Mouse (Mus musculus) right cerebral cortex, postnatal 25 days (tissue): ENCODE measurements around the gene Mapkapk3.

ENCODE experiments used
- DNase-seq: peaks from one replicate; pipeline ENCODE4 v3.0.0; 2022

The Mapkapk3 gene

DNA sequence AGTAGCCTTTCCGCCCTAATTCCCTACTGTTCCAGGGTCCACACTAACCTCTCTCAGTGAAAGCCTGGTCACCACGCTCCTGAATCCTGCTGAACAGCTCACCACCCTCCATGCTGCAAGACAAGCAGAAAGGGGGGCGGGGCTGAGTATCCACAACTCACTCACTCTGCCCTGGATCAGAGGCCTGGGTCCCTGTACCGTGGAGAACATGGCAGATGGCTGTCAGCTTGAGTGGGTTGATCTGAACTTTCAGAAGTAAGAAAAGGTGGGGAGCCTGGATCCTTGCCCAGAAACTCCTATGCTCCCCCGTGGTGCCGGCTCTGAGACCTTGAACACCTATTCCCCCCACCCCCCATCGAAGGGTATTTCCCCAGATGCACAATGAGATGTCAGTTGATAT, 27.3 kb downstream of the Mapkapk3 start:
- DNase-seq: no peak

DNA sequence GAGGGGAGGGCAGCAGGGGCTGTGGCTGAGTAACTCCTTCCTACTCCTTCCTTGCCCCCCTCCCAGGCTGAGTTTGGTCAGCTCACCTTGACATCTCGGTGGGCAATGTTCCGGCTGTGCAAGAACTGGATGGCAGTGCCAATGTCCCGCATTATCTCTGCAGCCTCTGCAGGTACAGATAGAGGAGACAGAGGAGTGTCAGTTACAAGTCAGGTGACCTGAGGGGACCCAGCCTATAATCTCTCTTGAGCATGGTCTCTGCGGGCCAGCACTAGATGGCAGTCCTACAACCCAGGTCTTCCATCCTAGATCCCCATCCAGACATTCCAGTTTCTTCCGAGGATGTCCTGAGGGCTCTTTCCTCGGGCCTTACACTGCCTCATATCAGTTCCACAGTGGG, 27.9 kb downstream of the Mapkapk3 start:
- DNase-seq: no peak

GRCm38 (mm10) chr9:107260836-107261235, 28.8 kb downstream of the Mapkapk3 start:
- no peak for DNase-seq

GRCm38 (mm10) chr9:107260429-107260828, 29.2 kb downstream of the Mapkapk3 start:
- no peak for DNase-seq

- DNase-seq: peak; percentile 72
These were observed 30.1 kb downstream of the Mapkapk3 start for GRCm38 (mm10) chr9:107259571-107259970.

DNA sequence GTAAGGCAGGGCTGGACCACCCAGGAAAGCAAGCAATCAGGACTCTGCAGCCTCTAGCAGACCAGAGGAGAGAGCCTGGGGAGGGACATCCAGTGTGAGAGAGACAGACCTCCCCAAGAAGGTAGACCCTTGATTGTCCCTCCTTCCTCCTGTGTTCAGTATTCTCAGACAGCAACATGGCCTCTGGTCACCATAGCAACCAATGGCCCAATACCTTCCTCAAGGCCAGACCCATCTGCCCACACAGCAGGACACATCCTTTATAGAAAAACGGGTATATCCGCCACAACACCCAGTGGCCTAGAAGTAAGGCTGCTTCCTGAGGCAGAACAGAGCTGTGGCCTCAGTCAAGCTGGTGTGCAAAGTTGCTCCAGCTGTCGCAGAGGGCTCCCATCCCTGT, 34.1 kb downstream of the Mapkapk3 start:
- no peak for DNase-seq

DNA sequence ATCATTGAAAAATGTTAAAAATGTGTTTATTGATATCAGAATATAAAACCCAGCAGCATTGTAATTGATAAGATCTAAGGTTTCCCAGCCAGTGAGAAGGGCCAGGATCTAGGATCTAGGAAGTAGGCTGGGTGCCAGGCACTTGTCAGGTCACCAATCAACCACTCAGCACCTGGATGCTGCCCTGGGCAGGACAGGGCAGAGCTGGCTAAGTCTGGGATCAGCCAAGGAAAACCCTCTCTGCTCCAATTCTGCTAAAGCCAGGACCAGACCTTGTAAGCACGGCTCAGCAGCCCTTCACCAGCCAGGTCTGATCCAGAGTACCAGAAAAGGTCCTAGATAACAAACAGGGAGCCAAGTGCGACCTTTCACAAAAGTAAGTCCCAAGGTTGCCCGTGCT, 34.8 kb downstream of the Mapkapk3 start:
- no peak for DNase-seq

DNA sequence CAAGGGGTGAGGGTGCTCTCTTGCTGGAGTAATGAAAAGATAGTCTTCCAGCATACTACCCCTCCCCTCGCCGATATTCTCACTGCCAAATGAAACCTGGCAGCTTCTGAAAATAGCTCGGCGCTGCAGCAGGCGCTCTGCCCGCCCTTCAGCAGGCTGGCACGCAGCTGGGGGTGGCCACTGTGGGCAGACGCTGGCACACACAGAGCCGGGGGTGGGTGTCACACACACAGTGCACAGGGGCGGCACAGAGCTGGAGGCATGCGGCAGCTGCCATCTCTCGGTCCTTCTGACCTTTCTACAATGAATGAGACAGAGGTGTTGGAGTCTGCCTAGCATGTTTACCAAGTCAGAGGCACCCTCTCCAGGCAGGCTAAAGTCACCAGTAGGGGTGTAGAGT, 35.2 kb downstream of the Mapkapk3 start:
- DNase-seq: peak; percentile 85

- peak; percentile 73 for DNase-seq
These were observed 37.5 kb downstream of the Mapkapk3 start for GRCm38 (mm10) chr9:107252164-107252563.

DNA sequence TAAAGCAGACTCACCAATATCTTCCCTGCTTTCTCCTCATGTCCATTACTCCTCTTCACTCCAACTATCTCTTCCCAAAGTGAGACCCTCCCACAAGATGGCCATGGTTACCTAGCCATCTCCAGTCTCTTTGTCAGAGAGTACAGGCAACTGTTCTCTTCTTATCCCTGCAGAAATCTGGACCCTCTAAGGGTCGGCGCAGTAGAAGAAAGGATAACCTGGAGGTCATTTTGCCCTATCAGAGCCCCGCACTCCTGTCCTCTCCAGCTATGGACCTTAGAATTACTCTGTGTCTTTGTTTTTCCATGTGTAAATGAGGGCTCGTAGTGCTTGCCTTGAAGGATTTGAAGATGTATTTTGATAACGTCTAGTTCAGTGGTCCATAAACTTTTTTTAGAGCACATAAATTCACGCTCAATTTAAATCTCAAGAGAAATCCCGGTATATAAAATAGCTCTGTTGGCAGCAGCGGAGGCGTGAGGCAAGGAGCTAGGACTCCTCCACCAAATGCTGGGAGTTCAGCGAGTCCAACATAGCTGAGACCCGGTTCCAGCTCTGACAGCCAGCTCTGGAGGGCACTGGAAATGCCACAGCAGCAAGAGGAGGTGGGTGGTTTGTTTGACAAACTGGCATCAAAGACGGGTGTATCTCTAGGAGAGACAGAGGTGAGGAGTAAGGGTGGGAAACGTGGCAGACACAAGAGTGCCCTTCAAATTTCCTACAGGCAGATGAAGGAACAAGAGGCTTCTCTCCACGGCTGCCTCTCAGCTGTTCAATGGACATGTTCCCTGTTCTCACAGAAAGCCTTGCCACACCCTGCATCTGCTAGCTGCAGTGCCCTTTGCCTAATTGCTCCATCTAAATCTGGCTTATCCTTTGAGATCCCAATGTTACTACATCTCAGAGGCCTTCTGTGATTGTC, 39.0 kb downstream of the Mapkapk3 start:
- DNase-seq: peak; percentile 63

DNA sequence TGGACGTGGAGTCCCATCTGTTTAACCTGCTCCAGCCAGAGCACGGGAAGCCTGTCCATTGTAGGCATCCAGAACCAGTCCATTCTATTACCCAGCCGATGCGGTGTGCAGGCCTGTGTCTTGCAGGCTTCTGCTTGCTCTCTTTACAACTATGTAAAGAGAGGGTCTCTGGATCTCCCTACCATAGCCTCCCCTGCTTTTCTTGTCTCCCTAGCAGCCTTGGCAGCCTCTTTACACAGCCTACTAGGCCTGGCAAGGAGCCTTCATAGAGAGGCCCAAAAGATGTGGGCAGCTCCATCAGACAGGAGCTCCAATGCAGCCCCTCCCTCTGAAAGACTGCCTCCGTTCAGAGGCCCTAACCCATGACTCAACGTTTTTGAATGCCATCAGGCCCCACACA, 40.5 kb downstream of the Mapkapk3 start:
- peak; percentile 58 for DNase-seq

- no peak for DNase-seq
These were observed 43.5 kb downstream of the Mapkapk3 start for GRCm38 (mm10) chr9:107246170-107246569.

DNA sequence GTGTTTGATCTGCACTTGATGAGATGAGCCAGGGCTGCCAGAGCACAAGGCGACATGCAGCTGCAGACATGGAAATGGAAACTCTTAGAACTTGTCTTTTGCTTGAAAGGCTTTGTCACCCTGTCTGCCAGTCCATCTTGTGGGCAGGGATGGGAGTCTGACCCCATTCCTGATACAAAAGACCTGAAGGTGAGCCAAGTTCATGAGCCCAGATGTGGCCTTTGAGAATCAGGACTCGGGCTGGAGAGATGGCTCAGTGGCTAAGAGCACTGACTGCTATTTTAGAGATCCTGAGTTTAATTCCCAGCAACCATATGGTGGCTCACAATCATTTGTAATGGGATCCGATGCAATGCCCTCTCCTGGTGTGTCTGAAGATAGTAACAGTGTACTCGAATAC, 44.4 kb downstream of the Mapkapk3 start:
- DNase-seq: no peak

DNA sequence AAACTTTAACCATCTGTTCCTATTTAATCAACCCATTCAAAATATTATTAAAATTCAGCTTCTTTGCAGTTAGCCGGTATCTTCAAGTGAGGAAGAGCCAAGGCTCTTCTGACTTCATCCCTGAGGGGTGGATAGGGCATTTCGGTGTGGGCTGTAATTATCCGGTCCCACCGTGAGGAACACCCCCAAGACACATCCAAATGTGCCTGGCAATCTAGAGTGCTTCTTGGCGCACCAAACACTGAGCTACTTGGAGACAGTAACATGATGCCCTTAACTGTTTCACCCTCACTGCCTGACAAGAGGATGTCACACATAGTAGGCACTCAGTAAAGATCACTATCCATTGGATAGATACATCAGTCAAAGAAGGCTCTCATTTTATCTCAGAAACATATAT, 53.5 kb downstream of the Mapkapk3 start:
- no peak for DNase-seq

DNA sequence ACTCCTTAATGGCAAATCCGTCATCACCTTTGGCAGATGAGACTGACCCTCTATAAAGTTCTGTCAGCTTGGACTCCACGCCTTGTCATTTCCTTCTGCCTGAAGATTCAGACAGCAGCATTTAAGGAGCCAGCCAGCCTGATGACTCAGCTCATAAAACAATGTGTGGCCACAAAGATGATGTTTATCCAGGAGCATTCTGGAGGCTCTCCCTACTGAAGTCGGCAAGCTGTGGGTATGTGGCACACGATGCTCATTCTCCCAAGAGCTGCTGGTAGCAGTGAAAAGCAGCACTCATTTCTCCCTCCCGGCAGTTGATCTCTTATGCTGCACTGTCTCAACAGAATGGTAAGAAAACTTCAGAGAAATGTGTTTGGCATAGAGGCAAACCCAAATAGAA, 54.4 kb downstream of the Mapkapk3 start:
- DNase-seq: no peak

GRCm38 (mm10) chr9:107232140-107232539, 57.5 kb downstream of the Mapkapk3 start:
- peak; percentile 38 for DNase-seq

- DNase-seq: peak; percentile 88
These were observed 58.0 kb downstream of the Mapkapk3 start, which contains the start of gene Dock3 for GRCm38 (mm10) chr9:107231539-107232139. Gene Dock3 (minus strand): TSS chr9:107231909.

GRCm38 (mm10) chr9:107230991-107231538, 58.6 kb downstream of the Mapkapk3 start:
- DNase-seq: peak; percentile 69

DNA sequence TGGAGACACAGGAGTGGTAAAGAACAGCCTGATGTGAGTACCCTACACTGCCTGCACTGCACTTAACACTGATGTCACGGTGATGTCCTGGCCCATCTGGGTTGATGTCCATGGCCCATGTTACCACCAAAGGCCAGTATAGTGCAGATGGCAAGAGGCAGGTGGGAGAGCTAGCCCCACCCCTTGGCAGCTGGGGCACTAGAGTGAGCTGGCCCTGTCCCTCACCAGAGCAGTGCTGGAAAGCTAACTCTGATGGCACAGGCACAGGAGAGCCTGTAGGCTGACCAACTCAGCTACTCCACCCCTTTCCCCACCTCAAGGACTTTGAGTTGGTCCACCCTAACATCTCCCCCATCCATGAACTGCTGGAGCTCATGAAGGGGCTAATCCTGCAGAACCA, 65.1 kb downstream of the Mapkapk3 start:
- DNase-seq: no peak
